In the genomic region with DNA sequence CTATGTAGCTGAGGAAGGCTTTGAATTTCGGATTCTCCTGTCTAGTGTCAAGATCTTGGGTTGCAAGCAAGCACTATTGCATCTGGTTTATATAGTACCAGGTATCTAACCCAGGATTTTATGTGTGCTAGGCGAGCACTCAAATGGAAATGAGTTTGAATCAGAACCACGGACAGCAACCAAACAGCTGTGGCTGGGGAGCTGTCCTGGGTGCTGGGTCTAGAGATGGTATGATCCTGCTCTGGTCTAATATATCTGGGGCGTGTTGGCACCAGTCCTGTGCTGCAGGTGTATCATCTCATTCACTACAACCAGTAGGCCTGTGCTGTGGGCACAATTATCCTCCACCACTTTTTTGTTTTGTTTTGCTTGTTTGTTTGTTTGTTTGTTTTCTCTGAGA, we compare ENCODE assay signal across 9 mouse cellular contexts.
A peak's percentile ranks its signal among the peaks of the same experiment; 100 is the strongest.
DNase-seq lines count a peak whose midpoint lies in the region; ATAC-seq and TF ChIP-seq lines count a peak whose summit lies in the region.
"Had no signal": no experiment of that assay in that cellular context is flagged by ENCODE, and none has a peak within 500 bp of the region (broad histone marks: within the 10 kb centered on the region; RNA-seq: fewer than 3 reads in every experiment).

No protein-coding gene starts in this region.

- 21% methylated on average over 4 of the region's 4 CpGs for WGBS in kidney, embryonic 14.5 days
- 36% methylated on average over 4 of the region's 4 CpGs for WGBS in hindbrain, postnatal 0 days

- no peaks in the 10 kb centered on the region for H3K36me3 ChIP-seq in kidney, embryonic 14.5 days (ENCODE audit: control insufficient read depth, insufficient read depth, low read length)
- H3K36me3 ChIP-seq in hindbrain, postnatal 0 days (ENCODE audit: insufficient read depth, low read length): no peaks in the 10 kb centered on the region
- H3K36me3 ChIP-seq: embryonic facial prominence, embryonic 13.5 days; midbrain, embryonic 12.5 days had no signal

- H3K9me3 ChIP-seq in kidney, embryonic 14.5 days (ENCODE audit: control insufficient read depth, low read length): no peaks in the 10 kb centered on the region
- H3K9me3 ChIP-seq in hindbrain, postnatal 0 days (ENCODE audit: low read length): no peaks in the 10 kb centered on the region
- H3K9me3 ChIP-seq: embryonic facial prominence, embryonic 13.5 days; midbrain, embryonic 12.5 days had no signal

- no peak for ATAC-seq in kidney, embryonic 14.5 days (ENCODE audit: low FRiP score, low TSS enrichment)
- ATAC-seq in hindbrain, postnatal 0 days: no peak
- no peak for ATAC-seq in erythroid progenitor cell, adult 5-6 weeks (replicated peaks; ENCODE audit: low FRiP score, poor library complexity, severe bottlenecking)

- no peak overlapping the region for H3K4me2 ChIP-seq in kidney, embryonic 14.5 days (replicated peaks; ENCODE audit: low read depth, low read length)
- H3K4me2 ChIP-seq in hindbrain, postnatal 0 days (ENCODE audit: low read depth, low read length): no peak overlapping the region
- H3K4me2 ChIP-seq: embryonic facial prominence, embryonic 13.5 days; midbrain, embryonic 12.5 days had no signal

- TF ChIP-seq CTCF in hindbrain, postnatal 0 days (IDR thresholded peaks at IDR 0.05; ENCODE audit: low read depth): no peak

- no peak overlapping the region for H3K27ac ChIP-seq in kidney, embryonic 14.5 days (ENCODE audit: low read depth, low read length)
- H3K27ac ChIP-seq in hindbrain, postnatal 0 days: no peak overlapping the region
- H3K27ac ChIP-seq: embryonic facial prominence, embryonic 13.5 days; midbrain, embryonic 12.5 days had no signal

- H3K4me3 ChIP-seq in kidney, embryonic 14.5 days (ENCODE audit: low read length): no peak overlapping the region
- no peak overlapping the region for H3K4me3 ChIP-seq in hindbrain, postnatal 0 days (ENCODE audit: low read length)
- H3K4me3 ChIP-seq: embryonic facial prominence, embryonic 13.5 days; midbrain, embryonic 12.5 days had no signal

- no peak overlapping the region for H3K9ac ChIP-seq in kidney, embryonic 14.5 days (ENCODE audit: low read depth, low read length)
- H3K9ac ChIP-seq in hindbrain, postnatal 0 days (replicated peaks; ENCODE audit: low read length): no peak overlapping the region
- H3K9ac ChIP-seq: embryonic facial prominence, embryonic 13.5 days; midbrain, embryonic 12.5 days had no signal

- no peaks in the 10 kb centered on the region for H3K4me1 ChIP-seq in kidney, embryonic 14.5 days (ENCODE audit: control insufficient read depth, insufficient read depth, low read length)
- no peaks in the 10 kb centered on the region for H3K4me1 ChIP-seq in hindbrain, postnatal 0 days (ENCODE audit: insufficient read depth, low read length)
- H3K4me1 ChIP-seq: embryonic facial prominence, embryonic 13.5 days had no signal

- no peaks in the 10 kb centered on the region for H3K27me3 ChIP-seq in kidney, embryonic 14.5 days (ENCODE audit: control insufficient read depth, insufficient read depth, low read length)
- H3K27me3 ChIP-seq in hindbrain, postnatal 0 days (ENCODE audit: insufficient read depth, low read length): no peaks in the 10 kb centered on the region

- DNase-seq in kidney, adult 18-20 months: peak; percentile 40
- DNase-seq in ZHBTc4 (ENCODE audit: low read depth, low spot score): peak; percentile 68
- DNase-seq in hindbrain, postnatal 0 days (ENCODE audit: low spot score): peak; percentile 32
- peak; percentile 12 for DNase-seq in lung, postnatal 25 days (ENCODE audit: low spot score)
- no peak for DNase-seq in frontal cortex, postnatal 36 days (ENCODE audit: low spot score in 2 of 2)

Comparison
In these comparisons a context has a peak if more than half of its experiments do, and no peak if none do; other contexts are left out.
1. DNase-seq: peak in kidney, adult 18-20 months (single experiment), ZHBTc4 (single experiment), hindbrain, postnatal 0 days (single experiment) and lung, postnatal 25 days (single experiment); none in frontal cortex, postnatal 36 days (0 of 2).